Mouse (Mus musculus) ES-E14 (cell line): ENCODE measurements at regions not wholly inside any gene's neighbourhood (a gene's known extent, or its start where the extent isn't known, plus 50 kb on each side); places are given as distances from the start of the nearest gene placed in this dataset.

Experiments used
- CHD2 ChIP-seq: IDR thresholded peaks from 2 replicates; pipeline ENCODE4 v1.6.1; 2014; ENCODE audit warnings: mild to moderate bottlenecking, low read depth, low read length, inconsistent platforms
- HCFC1 ChIP-seq: IDR thresholded peaks from 2 replicates; pipeline ENCODE4 v1.6.1; 2012; ENCODE audit warnings: low read length, inconsistent platforms, borderline replicate concordance; ENCODE audit not compliant: insufficient read depth
- ZC3H11A ChIP-seq: IDR thresholded peaks from 2 replicates; pipeline ENCODE4 v1.6.1; 2012; ENCODE audit warnings: low read depth, mild to moderate bottlenecking, inconsistent platforms, low read length, borderline replicate concordance

- TF ChIP-seq CHD2, result no peak
- TF ChIP-seq HCFC1, result no peak
- TF ChIP-seq ZC3H11A, result no peak
Measured at GRCm38 (mm10) chr10:19291474-19291873, 64.9 kb upstream of the Olig3 start.
